Mouse (Mus musculus): Measurements from ENCODE around the gene Izumo3. TPM values are rescaled to one million over a fixed set of nuclear protein-coding genes. Genes with fewer than 3 reads are reported as not detected.
"Not testable (repeated sequence)": the region's sequence is repeated elsewhere in the genome, so short reads cannot be mapped to it uniquely, and the experiment has no call there.

The Izumo3 gene
- not detected in 2 replicates for total RNA-seq (2015)
- not detected in 2 replicates for total RNA-seq (2017)

GRCm38 (mm10) chr4:92147134-92147533 is at the start of gene Izumo3:
TSS of gene Izumo3 (minus strand) at chr4:92147234.
- no peak for ATAC-seq (ENCODE audit: poor library complexity, severe bottlenecking)

- not testable (repeated sequence) for ATAC-seq (ENCODE audit: poor library complexity, severe bottlenecking)
Measured at GRCm38 (mm10) chr4:92191649-92192048, 44.6 kb upstream of the Izumo3 start, which contains the start of gene Gm12666. TSS of gene Gm12666 (minus strand) at chr4:92191749.

GRCm38 (mm10) chr4:92152646-92153045 is 5.6 kb upstream of the Izumo3 start:
- ATAC-seq (ENCODE audit: poor library complexity, severe bottlenecking), result no peak

- no peak for ATAC-seq (ENCODE audit: poor library complexity, severe bottlenecking)
Measured at GRCm38 (mm10) chr4:92111390-92111988, 35.5 kb downstream of the Izumo3 start.

GRCm38 (mm10) chr4:92097386-92097785 is 49.6 kb downstream of the Izumo3 start:
- ATAC-seq (ENCODE audit: poor library complexity, severe bottlenecking), result no peak

GRCm38 (mm10) chr4:92095951-92096350 is 51.1 kb downstream of the Izumo3 start:
- no peak for ATAC-seq (ENCODE audit: poor library complexity, severe bottlenecking)

Other genes with a start within 250 kb of the Izumo3 start
- not detected in 2 replicates for gene Gm12666, start 44.5 kb upstream of the Izumo3 start, total RNA-seq (2015)
- 3.0 TPM in 1 of 2 replicates, not detected in the other for gene Gm12666, start 44.5 kb upstream of the Izumo3 start, total RNA-seq (2017)

All from megakaryocyte, adult 5-6 weeks (primary cell).